Mouse (Mus musculus) hindbrain, embryonic 12.5 days (tissue): ENCODE data around the gene Wdhd1. TPM values are rescaled to one million over a fixed set of nuclear protein-coding genes. Genes with fewer than 3 reads are reported as not detected.

ENCODE experiments used
- ATAC-seq: fragments of 200-750 bp; cut with Nextera tagmentation; 2 replicates; pipeline ENCODE4 v1.8.0; 2017; ENCODE audit warnings: moderate TSS enrichment; ENCODE audit not compliant: low FRiP score
- H3K27ac ChIP-seq: fragments of 300-500 bp; sonication (generic); 2 replicates; pipeline ENCODE4 v1.5.1; 2016; ENCODE audit warnings: mild to moderate bottlenecking
- H3K27me3 ChIP-seq: fragments of 300-500 bp; sonication (generic); 2 replicates; pipeline ENCODE4 v1.6.1; 2016; ENCODE audit warnings: mild to moderate bottlenecking
- H3K36me3 ChIP-seq: fragments of 300-500 bp; sonication (generic); 2 replicates; pipeline ENCODE4 v1.6.1; 2016; ENCODE audit warnings: mild to moderate bottlenecking
- H3K4me1 ChIP-seq: fragments of 300-500 bp; sonication (generic); 2 replicates; pipeline ENCODE4 v1.6.1; 2016
- H3K4me2 ChIP-seq: fragments of 300-500 bp; sonication (generic); replicated peaks from 2 replicates; pipeline ENCODE4 v1.6.1; 2016; ENCODE audit warnings: mild to moderate bottlenecking
- H3K4me3 ChIP-seq: fragments of 300-500 bp; sonication (generic); 2 replicates; pipeline ENCODE4 v1.5.1; 2016; ENCODE audit warnings: mild to moderate bottlenecking
- H3K9ac ChIP-seq: fragments of 300-500 bp; sonication (generic); 2 replicates; pipeline ENCODE4 v1.6.1; 2016; ENCODE audit warnings: mild to moderate bottlenecking, moderate library complexity
- H3K9me3 ChIP-seq: fragments of 300-500 bp; sonication (generic); replicated peaks from 2 replicates; pipeline ENCODE4 v1.6.1; 2016; ENCODE audit warnings: mild to moderate bottlenecking
- WGBS: fragments of 180-500 bp; shearing (Covaris S2); methylation state at CpG from one replicate; pipeline ENCODE4 v1.1.7; 2016; 5-methylcytosine and 5-hydroxymethylcytosine counted together
- polyA plus RNA-seq: library from polyadenylated mRNA; unstranded; fragments of >200 nt; fragmentation: Nextera tagmentation; extraction: Ambion mirVana; gene quantifications from 2 replicates; pipeline ENCODE4 v1.2.1, GENCODE M21; 2016

Gene Wdhd1
- polyA plus RNA-seq, 1 experiment from 2014 or later = 34.5 TPM

DNA sequence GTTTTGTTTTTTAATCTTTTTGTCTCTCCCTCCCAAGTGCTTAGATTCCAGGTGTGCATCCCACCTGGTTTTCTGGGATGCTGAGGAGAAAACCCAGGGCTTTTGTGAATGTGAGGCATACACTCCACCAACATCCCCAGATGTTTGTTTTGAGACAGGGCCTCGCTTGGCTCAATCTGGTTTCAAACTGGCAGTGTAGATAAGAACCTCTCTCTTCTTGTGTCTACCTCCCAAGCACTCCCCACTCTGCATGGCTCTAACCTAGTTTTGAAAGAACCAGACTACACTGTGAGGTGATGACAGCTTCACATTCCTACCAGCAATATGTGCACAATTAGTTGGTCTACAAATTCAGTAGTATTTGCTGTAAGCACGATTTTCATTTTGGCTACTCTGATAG, 43.1 kb downstream of the Wdhd1 start:
- H3K36me3 ChIP-seq = no peaks in the 10 kb centered on the region
- H3K9ac ChIP-seq = no peak overlapping the region
- no peak overlapping the region for H3K27ac ChIP-seq
- no peaks in the 10 kb centered on the region for H3K9me3 ChIP-seq
- no peaks in the 10 kb centered on the region for H3K4me1 ChIP-seq
- no peak for ATAC-seq
- H3K4me2 ChIP-seq = no peak overlapping the region
- WGBS = 71% methylated on average over 2 of the region's 2 CpGs
- H3K4me3 ChIP-seq = no peak overlapping the region
- H3K27me3 ChIP-seq = no peaks in the 10 kb centered on the region

DNA sequence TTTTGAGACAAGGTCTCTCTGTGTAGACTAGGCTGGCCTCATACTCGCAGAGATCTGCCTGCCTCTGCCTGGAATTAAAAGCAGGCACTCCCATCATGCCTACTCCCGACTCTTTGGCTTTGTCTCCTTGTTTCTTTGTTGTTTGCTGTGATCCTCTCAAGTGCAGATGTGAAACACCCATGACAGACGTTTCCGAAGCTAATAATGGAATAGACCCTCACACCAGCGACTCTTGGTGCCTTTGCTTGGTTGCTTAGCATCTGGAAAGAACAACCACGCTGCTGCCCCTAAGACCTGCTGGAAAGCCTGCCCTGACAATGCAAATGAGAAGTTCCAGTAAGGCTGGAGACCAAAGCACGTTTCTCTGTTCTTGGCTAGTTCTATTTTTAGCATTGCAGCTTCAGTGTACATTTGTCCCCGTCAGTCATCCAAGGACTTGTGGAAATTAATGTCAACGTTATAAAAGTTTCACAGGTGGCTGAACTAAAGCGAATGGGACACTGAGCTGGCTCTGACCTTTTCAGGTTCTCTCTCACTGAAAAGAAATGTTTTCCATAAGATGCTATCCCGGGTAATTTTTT, 46.8 kb downstream of the Wdhd1 start:
- 79% methylated on average over 11 of the region's 11 CpGs for WGBS
- Histone ChIP-seq H3K27ac (no peak overlapping the region), H3K9ac (no peak overlapping the region), H3K9me3 (no peaks in the 10 kb centered on the region), H3K27me3 (no peaks in the 10 kb centered on the region), H3K4me1 (no peaks in the 10 kb centered on the region), H3K4me3 (no peak overlapping the region), H3K36me3 (no peaks in the 10 kb centered on the region), H3K4me2 (no peak overlapping the region)
- ATAC-seq = no peak

DNA sequence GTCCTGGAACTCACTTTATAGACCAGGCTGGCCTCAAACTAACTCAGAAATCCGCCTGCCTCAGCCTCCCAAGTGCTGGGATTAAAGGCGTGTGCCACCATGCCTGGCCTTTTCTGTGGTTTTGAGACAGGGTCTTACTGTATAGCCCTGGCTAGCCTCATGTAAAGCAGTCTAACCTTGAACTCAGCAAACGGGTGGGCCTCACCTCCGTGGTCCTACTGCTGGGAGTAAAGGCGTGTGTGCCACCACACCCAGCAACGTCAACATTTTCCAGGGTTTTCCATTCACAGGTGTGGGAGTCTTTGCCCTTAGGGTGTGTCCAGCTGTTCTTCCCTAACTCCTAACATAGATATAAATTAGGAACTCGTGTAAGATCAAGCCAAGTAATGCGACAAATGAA, 50.7 kb downstream of the Wdhd1 start:
- Histone ChIP-seq H3K9me3 (no peaks in the 10 kb centered on the region), H3K4me3 (no peak overlapping the region), H3K9ac (no peak overlapping the region), H3K27ac (no peak overlapping the region), H3K4me1 (no peaks in the 10 kb centered on the region), H3K36me3 (no peaks in the 10 kb centered on the region), H3K27me3 (no peaks in the 10 kb centered on the region), H3K4me2 (no peak overlapping the region)
- no peak for ATAC-seq
- WGBS = 93% methylated on average over 8 of the region's 8 CpGs

DNA sequence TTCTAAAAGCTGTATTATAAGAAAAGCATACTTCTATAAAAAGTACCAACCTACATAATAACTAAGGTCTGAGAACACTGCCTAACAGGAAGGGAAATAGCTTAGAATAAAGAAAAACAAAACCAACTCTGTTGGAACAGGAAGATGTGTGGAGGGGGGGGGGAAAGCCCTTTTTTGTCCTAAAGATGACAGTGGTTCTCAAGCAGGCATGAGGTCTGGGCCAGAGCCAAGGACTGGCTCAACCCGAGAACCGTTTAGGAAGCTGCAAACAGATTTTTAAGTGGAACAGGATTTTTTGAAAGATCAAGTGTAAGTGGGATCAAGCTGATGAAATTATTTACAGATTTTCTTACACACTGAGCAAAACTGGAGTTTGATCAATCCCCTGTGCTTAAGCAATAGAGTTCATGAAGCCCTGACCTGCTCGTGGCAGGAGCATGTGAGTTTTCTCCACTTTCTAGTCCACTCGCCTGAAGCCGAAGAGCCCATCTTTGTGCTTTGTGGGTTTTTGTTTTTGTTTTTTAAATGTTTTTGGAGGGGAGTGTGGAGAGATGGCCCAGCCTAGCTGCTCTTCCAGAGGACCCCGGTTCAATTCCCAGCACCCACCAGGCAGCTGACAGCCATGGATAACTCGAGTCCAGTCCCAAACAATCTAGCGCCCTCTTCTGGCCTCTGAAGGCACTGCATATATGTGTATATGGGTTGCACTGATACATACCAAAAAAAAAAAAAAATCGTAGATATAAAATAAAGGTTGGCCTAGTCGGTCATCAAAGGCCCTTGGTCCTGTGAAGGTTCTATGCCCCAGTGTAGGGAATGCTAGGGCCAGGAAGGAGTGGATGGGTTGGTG, 52.0 kb downstream of the Wdhd1 start:
- no peaks in the 10 kb centered on the region for H3K36me3 ChIP-seq
- no peak overlapping the region for H3K9ac ChIP-seq
- no peaks in the 10 kb centered on the region for H3K9me3 ChIP-seq
- no peak overlapping the region for H3K27ac ChIP-seq
- no peak overlapping the region for H3K4me2 ChIP-seq
- no peaks in the 10 kb centered on the region for H3K27me3 ChIP-seq
- WGBS = 82% methylated on average over 10 of the region's 10 CpGs
- no peak for ATAC-seq
- no peaks in the 10 kb centered on the region for H3K4me1 ChIP-seq
- no peak overlapping the region for H3K4me3 ChIP-seq

DNA sequence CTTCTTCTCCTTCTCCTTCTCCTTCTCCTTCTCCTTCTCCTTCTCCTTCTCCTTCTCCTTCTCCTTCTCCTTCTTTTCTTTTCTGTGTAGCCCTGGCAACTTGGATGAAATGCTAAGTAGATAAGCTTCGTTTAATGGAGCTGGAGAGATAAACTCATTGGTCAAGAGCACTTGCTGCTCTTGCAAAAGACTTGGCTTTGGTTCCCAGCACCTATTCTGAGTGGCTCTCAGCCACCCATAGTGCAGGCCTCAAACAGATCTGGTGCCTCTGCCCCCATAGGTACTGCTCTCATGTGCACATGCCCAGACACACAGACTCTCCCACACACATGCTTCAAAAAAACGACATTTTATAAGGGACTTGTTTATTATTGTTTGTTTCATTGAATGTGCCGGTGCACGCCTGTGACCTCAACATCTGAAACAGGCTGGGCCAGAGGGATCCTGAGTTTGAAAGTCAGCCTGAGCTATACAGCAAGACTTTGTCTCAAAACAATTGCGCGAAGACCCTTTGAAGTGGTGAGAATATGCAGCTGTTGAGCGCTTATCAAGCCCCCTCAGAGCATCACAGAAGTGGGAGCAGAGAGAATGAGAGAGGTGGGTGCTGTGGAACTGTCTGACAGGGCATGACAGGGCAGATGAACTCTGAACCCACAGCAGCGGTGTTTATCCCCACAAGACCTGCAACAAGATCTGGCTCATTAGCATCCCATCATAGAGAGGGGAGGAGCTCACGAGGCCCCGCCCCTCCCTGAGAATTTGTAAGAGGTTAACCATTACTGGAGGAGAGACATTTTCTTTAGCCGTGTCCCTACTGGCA, 53.8 kb downstream of the Wdhd1 start:
- WGBS = 80% methylated on average over 11 of the region's 11 CpGs
- Histone ChIP-seq H3K4me3 (no peak overlapping the region), H3K9ac (no peak overlapping the region), H3K27ac (no peak overlapping the region), H3K36me3 (no peaks in the 10 kb centered on the region), H3K4me2 (no peak overlapping the region), H3K4me1 (no peaks in the 10 kb centered on the region), H3K9me3 (no peaks in the 10 kb centered on the region), H3K27me3 (no peaks in the 10 kb centered on the region)
- no peak for ATAC-seq

DNA sequence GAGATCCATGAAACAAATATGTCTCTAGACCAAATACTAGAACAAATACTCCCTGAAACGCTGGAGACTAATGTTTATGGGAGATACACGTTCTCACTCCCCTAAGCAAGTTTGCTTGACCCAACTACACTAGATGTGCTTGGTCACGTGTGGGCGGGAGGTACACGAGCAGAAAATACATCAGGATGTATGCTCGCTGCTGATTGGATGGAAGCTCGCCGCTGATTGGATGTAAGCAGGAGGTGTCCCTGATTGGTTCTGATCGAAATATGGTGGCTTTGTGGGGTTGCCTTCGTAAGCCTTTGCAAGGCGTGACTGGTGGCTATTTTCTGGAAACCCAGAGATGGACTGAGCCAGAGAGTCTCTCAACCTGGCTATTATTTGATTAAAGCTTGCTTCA, 55.1 kb downstream of the Wdhd1 start:
- Histone ChIP-seq H3K9ac (no peak overlapping the region), H3K36me3 (no peaks in the 10 kb centered on the region), H3K4me1 (no peaks in the 10 kb centered on the region), H3K9me3 (no peaks in the 10 kb centered on the region), H3K27ac (no peak overlapping the region), H3K4me3 (no peak overlapping the region), H3K27me3 (no peaks in the 10 kb centered on the region), H3K4me2 (no peak overlapping the region)
- 88% methylated on average over 11 of the region's 11 CpGs for WGBS
- no peak for ATAC-seq

DNA sequence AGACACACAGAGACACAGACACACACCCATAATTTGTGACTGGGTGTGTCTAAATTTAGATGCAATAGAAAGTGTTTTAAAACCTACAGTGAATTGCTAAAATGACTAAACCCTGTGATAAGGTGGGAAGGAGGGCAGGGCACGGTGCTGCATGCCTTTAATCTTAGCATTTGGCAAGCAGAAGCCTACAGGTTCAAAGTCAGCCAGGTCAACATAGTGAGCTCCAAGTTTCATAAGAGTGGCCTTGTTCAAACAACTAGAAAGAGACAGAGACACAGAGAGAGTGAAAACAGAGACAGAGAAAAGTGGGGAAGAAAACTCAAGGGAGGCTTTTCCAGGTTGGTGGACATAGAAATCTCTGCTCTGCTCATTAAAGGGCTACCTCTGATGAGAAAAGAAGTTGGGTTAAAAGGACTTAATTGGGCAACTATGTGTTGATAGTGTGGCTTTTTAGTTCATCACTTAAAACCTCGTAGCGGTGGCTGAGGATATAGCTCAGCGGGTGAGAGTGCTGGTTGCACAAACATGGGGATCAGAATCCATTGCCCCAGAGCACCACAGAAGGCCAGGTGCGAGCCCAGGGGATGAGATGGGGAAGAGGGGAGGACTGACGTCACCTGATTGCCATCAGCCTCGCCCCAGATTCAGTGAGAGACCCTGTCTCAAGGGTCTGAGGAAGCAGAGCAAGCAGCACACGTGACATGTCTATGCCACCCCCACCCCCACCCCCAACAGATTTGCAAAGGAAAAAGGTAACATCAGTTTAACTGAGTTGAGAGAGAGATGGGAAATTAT, 56.2 kb downstream of the Wdhd1 start:
- Histone ChIP-seq H3K4me2 (no peak overlapping the region), H3K27ac (no peak overlapping the region), H3K4me1 (no peaks in the 10 kb centered on the region), H3K4me3 (no peak overlapping the region), H3K27me3 (no peaks in the 10 kb centered on the region), H3K9me3 (no peaks in the 10 kb centered on the region), H3K9ac (no peak overlapping the region), H3K36me3 (no peaks in the 10 kb centered on the region)
- no peak for ATAC-seq
- 84% methylated on average over 8 of the region's 8 CpGs for WGBS

DNA sequence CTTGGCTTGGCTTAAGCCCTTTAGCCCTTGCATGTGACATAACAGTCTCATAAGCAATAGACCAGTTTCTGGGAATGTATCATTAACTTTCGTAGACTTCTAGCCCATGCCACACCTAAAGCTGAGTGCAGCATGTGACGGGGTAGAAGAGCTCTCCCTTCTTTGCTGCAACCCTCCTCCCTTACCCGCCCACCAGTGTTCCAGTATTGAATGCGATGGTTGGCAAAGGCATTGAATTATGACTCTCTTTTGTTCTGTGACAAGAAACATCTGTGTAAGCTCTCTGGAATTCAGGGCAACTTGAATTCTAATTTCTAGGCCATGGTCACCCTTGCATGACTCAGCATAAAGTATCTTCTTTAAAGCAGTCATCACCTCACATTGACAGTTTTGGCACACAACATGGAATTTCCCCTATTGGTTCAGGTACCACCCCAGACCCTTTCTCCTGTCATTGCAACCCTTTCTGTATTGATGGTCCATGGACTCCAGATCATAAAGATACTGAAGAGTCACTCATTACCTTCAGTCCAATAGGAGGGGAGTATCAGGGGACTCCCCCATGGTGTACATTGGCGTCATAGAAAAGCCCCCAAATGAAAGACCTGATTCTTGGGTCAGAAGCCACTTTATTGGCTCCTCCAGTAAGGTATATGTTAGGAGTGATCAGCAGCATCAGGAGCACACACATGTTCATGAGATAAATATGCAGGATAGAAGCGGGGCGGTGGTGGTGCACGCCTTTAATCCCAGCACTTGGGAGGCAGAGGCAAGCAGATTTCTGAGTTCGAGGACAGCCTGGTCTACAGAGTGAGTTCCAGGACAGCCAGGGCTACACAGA, 57.7 kb downstream of the Wdhd1 start:
- no peaks in the 10 kb centered on the region for H3K27me3 ChIP-seq
- H3K9ac ChIP-seq = no peak overlapping the region
- no peak overlapping the region for H3K4me2 ChIP-seq
- no peaks in the 10 kb centered on the region for H3K4me1 ChIP-seq
- WGBS = 83% methylated on average over 9 of the region's 9 CpGs
- H3K27ac ChIP-seq = no peak overlapping the region
- no peaks in the 10 kb centered on the region for H3K36me3 ChIP-seq
- no peaks in the 10 kb centered on the region for H3K9me3 ChIP-seq
- no peak for ATAC-seq
- no peak overlapping the region for H3K4me3 ChIP-seq

DNA sequence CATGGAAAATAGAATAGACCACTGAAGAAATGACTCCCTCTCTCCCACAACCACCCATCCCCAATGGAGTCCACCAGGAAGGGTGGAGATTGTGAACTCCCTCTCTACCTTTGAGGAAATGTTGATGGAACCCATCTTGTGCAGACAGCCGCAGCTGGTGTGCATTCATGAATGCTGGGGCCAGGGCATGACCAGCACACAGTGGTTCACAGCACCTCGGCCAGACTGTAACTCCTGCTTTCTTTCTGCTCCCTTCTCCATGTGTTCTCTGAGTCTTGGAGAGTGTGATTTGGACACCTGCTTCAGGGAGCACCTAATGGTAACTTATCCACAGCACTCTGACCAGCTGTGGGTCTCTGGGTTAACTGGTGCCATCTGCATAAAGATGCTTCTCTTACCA, 60.1 kb downstream of the Wdhd1 start:
- no peaks in the 10 kb centered on the region for H3K4me1 ChIP-seq
- H3K9me3 ChIP-seq = no peaks in the 10 kb centered on the region
- 100% methylated on average over 2 of the region's 2 CpGs for whole genome bisulfite sequencing
- no peaks in the 10 kb centered on the region for H3K27me3 ChIP-seq
- H3K9ac ChIP-seq = no peak overlapping the region
- H3K4me3 ChIP-seq = no peak overlapping the region
- no peak overlapping the region for H3K4me2 ChIP-seq
- no peaks in the 10 kb centered on the region for H3K36me3 ChIP-seq
- no peak for ATAC-seq
- H3K27ac ChIP-seq = no peak overlapping the region

DNA sequence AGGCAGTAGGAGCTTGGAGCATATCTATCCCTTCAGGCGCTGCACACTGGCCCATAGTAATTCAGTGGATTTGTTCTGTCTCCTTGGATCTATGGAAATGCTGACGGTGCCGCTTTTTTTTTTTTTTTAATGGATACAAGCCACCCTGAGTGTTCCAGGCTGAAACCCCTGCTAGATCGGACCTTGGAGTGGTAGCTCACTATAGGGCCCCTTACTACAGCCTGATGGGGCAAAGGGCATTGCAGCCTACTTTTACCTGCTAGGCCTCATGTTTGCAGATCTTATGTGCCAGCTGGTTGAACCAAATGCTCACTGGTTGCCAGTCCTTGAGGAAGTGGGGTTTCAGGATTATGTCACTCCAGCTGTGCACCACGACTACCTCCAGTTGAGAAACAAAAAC, 62.3 kb downstream of the Wdhd1 start:
- no peak for ATAC-seq
- 76% methylated on average over 5 of the region's 5 CpGs for WGBS

DNA sequence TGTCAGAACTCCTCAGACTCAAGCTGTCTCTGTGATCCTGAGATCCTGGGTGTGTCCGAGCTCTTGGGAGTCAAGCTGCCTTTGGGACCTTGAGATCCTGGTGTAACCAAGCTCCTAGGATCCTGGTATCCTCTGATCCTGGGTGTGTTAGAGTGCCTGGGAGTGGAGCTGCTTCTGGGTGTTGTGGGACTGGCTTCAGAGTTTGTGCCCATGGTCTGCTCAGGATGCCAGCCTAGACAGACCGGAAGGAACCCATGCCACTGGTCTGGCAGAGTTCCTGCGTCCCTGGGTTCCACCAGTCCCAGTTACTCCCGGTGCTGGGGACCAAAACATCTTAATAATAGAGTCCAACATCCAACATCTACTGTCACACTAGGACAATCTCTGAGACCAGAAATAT, 63.4 kb downstream of the Wdhd1 start:
- Histone ChIP-seq H3K9ac (no peak overlapping the region), H3K4me3 (no peak overlapping the region), H3K27ac (no peak overlapping the region), H3K4me2 (no peak overlapping the region), H3K4me1 (no peaks in the 10 kb centered on the region), H3K27me3 (no peaks in the 10 kb centered on the region), H3K9me3 (no peaks in the 10 kb centered on the region), H3K36me3 (no peaks in the 10 kb centered on the region)
- 92% methylated on average over 4 of the region's 4 CpGs for WGBS
- ATAC-seq = no peak

More for the DNA sequence above, 62.3 kb downstream of the Wdhd1 start:
- Histone ChIP-seq H3K4me1 (no peaks in the 10 kb centered on the region), H3K27me3 (no peaks in the 10 kb centered on the region), H3K9me3 (no peaks in the 10 kb centered on the region), H3K27ac (no peak overlapping the region), H3K36me3 (no peaks in the 10 kb centered on the region), H3K4me3 (no peak overlapping the region), H3K9ac (no peak overlapping the region), H3K4me2 (no peak overlapping the region)
